Mouse (Mus musculus) brain, embryonic 14.5 days (tissue): ENCODE data around the gene Uevld. TPM values are rescaled to one million over a fixed set of nuclear protein-coding genes. Genes with fewer than 3 reads are reported as not detected.
A peak's percentile ranks its signal among the peaks of the same experiment; 100 is the strongest.

Source experiments
- DNase-seq: peaks from one replicate; pipeline ENCODE4 v3.0.0-alpha.2; 2011; ENCODE audit warnings: low read depth
- CTCF ChIP-seq: fragments of 200-500 bp; IDR thresholded peaks from 2 replicates; pipeline ENCODE4 v1.5.1; 2012; ENCODE audit warnings: inconsistent platforms, mild to moderate bottlenecking, moderate library complexity, borderline replicate concordance; ENCODE audit not compliant: insufficient read depth, insufficient read length; ENCODE audit errors: extremely low read depth
- POLR2A ChIP-seq: fragments of 200-500 bp; IDR thresholded peaks from 2 replicates; pipeline ENCODE4 v1.6.1; 2012; ENCODE audit warnings: mild to moderate bottlenecking, inconsistent platforms, borderline replicate concordance; ENCODE audit not compliant: poor library complexity, insufficient read depth, insufficient read length, severe bottlenecking; ENCODE audit errors: extremely low read depth
- polyA plus RNA-seq: library from polyadenylated mRNA; depleted of rRNA; stranded (reverse); fragments of >200 nt; gene quantifications from 2 replicates; pipeline ENCODE4 v1.2.3, GENCODE M21; 2012; rRNA removed

Gene Uevld
- polyA plus RNA-seq, 1 experiment, result 6.5 TPM

DNA sequence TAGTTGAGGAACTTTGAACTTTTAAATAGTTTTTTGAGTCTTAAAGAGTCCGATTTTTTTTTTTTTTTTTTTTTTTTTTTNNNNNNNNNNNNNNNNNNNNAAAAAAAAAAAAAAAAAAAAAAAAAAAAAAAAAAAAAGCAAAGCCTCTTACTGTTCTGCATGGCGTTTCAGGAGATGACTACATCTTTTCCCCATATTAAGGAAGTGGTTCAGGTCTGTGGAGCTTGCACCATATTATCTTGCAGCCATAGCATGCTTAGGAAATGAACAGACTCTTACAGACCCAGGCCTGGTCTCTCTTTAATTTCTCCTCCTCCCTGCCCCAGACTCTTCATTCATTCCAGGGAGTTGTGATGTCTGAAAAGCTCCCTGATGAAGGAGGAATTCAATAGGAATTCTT lies 77.3 kb downstream of the Uevld start:
- TF ChIP-seq CTCF, result no peak
- TF ChIP-seq POLR2A, result no peak
- DNase-seq, result no peak

DNA sequence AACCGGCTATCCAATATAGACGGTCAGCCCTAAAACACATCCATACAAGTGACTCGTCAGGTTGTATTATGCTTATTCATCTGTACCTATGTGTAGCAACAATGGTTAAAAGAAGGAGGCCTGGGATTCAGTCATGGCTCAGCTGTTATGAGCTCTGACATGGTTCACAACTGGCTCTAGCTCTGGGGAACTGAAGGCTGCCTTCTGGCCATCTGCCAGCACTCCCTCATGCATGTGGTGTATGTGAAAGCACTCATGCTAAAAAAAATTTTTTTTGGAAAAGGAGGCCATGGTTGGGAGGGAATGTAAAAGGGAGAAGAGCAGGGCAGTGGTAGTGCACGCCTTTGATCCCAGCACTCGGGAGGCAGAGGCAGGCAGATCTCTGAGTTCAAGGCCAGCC lies 78.5 kb downstream of the Uevld start:
- DNase-seq, result peak; percentile 17
- TF ChIP-seq CTCF, result no peak
- no peak for TF ChIP-seq POLR2A

DNA sequence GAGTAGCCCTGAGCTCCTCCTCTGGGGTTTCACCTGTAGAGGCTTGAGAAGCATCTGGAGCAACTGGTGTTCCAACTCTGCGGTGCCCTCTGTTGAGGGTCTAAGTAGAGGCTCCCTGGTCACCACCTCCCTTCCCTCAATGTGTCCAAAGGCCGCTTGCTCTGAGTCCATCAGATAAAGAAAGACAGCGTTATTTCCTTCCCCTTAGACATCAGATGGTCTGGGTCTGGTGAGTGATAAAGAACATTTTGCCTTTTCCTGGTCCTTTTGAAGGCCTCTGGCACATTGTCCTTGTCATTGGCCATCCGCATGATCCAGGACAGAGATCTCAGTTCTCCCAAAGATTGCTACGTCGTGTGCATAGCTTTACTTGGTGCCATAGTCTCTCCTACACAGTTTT lies 81.1 kb downstream of the Uevld start:
- DNase-seq, result no peak
- TF ChIP-seq POLR2A (no peak), CTCF (no peak)

GRCm38 (mm10) chr7:46876841-46877240 lies 81.5 kb downstream of the Uevld start:
- TF ChIP-seq POLR2A (no peak), CTCF (no peak)
- DNase-seq, result no peak

Other genes starting within 250 kb of the Uevld start
- gene Saal1, start 247.8 kb downstream of the Uevld start, polyA plus RNA-seq, result 14.5 and 14.8 TPM in 2 replicates
- not detected in 2 replicates for gene Saa3, start 242.8 kb downstream of the Uevld start, polyA plus RNA-seq
- gene Saa4, start 225.9 kb downstream of the Uevld start, polyA plus RNA-seq, result not detected in 2 replicates
- gene Saa1, start 215.5 kb downstream of the Uevld start, polyA plus RNA-seq, result 0.22 TPM in 1 of 2 replicates, not detected in the other
- gene Saa2, start 206.7 kb downstream of the Uevld start, polyA plus RNA-seq, result not detected in 2 replicates
- 22.6 and 24.6 TPM in 2 replicates for gene Hps5, start 162.5 kb downstream of the Uevld start, polyA plus RNA-seq
- 28.7 and 29.0 TPM in 2 replicates for gene Gtf2h1, start 162.4 kb downstream of the Uevld start, polyA plus RNA-seq
- 286 and 288 TPM in 2 replicates for gene Ldha, start 117.1 kb downstream of the Uevld start, polyA plus RNA-seq
- 0.16 and 0.20 TPM in 2 replicates for gene Ldhc, start 97.3 kb downstream of the Uevld start, polyA plus RNA-seq
- gene Tsg101, start 38.6 kb downstream of the Uevld start, polyA plus RNA-seq, result 150 and 162 TPM in 2 replicates
- gene Gm9999, start 25.1 kb upstream of the Uevld start, polyA plus RNA-seq, result not detected in 2 replicates
- gene Spty2d1, start 49.9 kb upstream of the Uevld start, polyA plus RNA-seq, result 5.4 and 6.2 TPM in 2 replicates
- 17.4 and 22.6 TPM in 2 replicates for gene Tmem86a, start 92.1 kb upstream of the Uevld start, polyA plus RNA-seq
- gene Ptpn5, start 175.2 kb upstream of the Uevld start, polyA plus RNA-seq, result 166 and 218 TPM in 2 replicates
- gene Mrgpra6, start 246.4 kb upstream of the Uevld start, polyA plus RNA-seq, result not detected in 2 replicates